Mouse (Mus musculus): ENCODE results near the gene Gtf2e1.

Gene Gtf2e1

GRCm38 (mm10) chr16:37546312-37546711 lies 6.7 kb upstream of the Gtf2e1 start:
- no peak for DNase-seq (ENCODE audit: low spot score in 2 of 2)

- DNase-seq (ENCODE audit: low spot score in 2 of 2): no peak
Observed at GRCm38 (mm10) chr16:37540776-37541175, 1.2 kb upstream of the Gtf2e1 start.

GRCm38 (mm10) chr16:37539240-37539610 lies 364 bp downstream of the Gtf2e1 start:
- no peak for DNase-seq (ENCODE audit: low spot score in 2 of 2)

- DNase-seq (ENCODE audit: low spot score in 2 of 2): no peak
Observed at GRCm38 (mm10) chr16:37533369-37534068, 6.1 kb downstream of the Gtf2e1 start.

GRCm38 (mm10) chr16:37532046-37532445 lies 7.5 kb downstream of the Gtf2e1 start:
- no peak for DNase-seq (ENCODE audit: low spot score in 2 of 2)

- no peak for DNase-seq (ENCODE audit: low spot score in 2 of 2)
Observed at GRCm38 (mm10) chr16:37530170-37530569, 9.4 kb downstream of the Gtf2e1 start.

GRCm38 (mm10) chr16:37526688-37527223 lies 12.8 kb downstream of the Gtf2e1 start:
- no peak for DNase-seq (ENCODE audit: low spot score in 2 of 2)

- no peak for DNase-seq (ENCODE audit: low spot score in 2 of 2)
Observed at GRCm38 (mm10) chr16:37525121-37525520, 14.5 kb downstream of the Gtf2e1 start.

- DNase-seq (ENCODE audit: low spot score in 2 of 2): no peak
Observed at GRCm38 (mm10) chr16:37522100-37522697, 17.4 kb downstream of the Gtf2e1 start.

GRCm38 (mm10) chr16:37520190-37521040 lies 19.2 kb downstream of the Gtf2e1 start:
- DNase-seq (ENCODE audit: low spot score in 2 of 2): no peak

GRCm38 (mm10) chr16:37519721-37520120 lies 19.9 kb downstream of the Gtf2e1 start:
- no peak for DNase-seq (ENCODE audit: low spot score in 2 of 2)

- DNase-seq (ENCODE audit: low spot score in 2 of 2): no peak
Observed at GRCm38 (mm10) chr16:37518662-37519061, 20.9 kb downstream of the Gtf2e1 start.

- no peak for DNase-seq (ENCODE audit: low spot score in 2 of 2)
Observed at GRCm38 (mm10) chr16:37517596-37518211, 21.9 kb downstream of the Gtf2e1 start.

- no peak for DNase-seq (ENCODE audit: low spot score in 2 of 2)
Observed at GRCm38 (mm10) chr16:37516376-37516993, 23.1 kb downstream of the Gtf2e1 start.

- DNase-seq (ENCODE audit: low spot score in 2 of 2): no peak
Observed at GRCm38 (mm10) chr16:37514644-37515043, 24.9 kb downstream of the Gtf2e1 start.

GRCm38 (mm10) chr16:37511489-37511888 lies 28.1 kb downstream of the Gtf2e1 start:
- DNase-seq (ENCODE audit: low spot score in 2 of 2): no peak

- no peak for DNase-seq (ENCODE audit: low spot score in 2 of 2)
Observed at GRCm38 (mm10) chr16:37506751-37507150, 32.8 kb downstream of the Gtf2e1 start.

GRCm38 (mm10) chr16:37504517-37504916 lies 35.1 kb downstream of the Gtf2e1 start:
- DNase-seq (ENCODE audit: low spot score in 2 of 2): no peak

GRCm38 (mm10) chr16:37498581-37498980 lies 41.0 kb downstream of the Gtf2e1 start:
- no peak for DNase-seq (ENCODE audit: low spot score in 2 of 2)

GRCm38 (mm10) chr16:37495017-37495416 lies 44.6 kb downstream of the Gtf2e1 start:
- DNase-seq (ENCODE audit: low spot score in 2 of 2): no peak

- no peak for DNase-seq (ENCODE audit: low spot score in 2 of 2)
Observed at GRCm38 (mm10) chr16:37486826-37487612, 52.6 kb downstream of the Gtf2e1 start.

Data from urinary bladder, adult 18-20 months (tissue).